Mouse (Mus musculus): ENCODE data around the gene Ppp1r8. TPM values are rescaled to one million over a fixed set of nuclear protein-coding genes. Genes with fewer than 3 reads are reported as not detected.

The Ppp1r8 gene
- total and polyA plus RNA-seq, 2 experiments from 2014 or later = 42.8 to 55.8 TPM

- Histone ChIP-seq H3K36me3 (ENCODE audit: insufficient read depth, low read length) (peaks cover 26% of the 10 kb centered on the region), H3K4me2 (ENCODE audit: low read depth, low read length) (no peak overlapping the region), H3K27me3 (ENCODE audit: insufficient read depth, low read length) (no peaks in the 10 kb centered on the region), H3K4me1 (ENCODE audit: insufficient read depth, low read length) (no peaks in the 10 kb centered on the region), H3K4me3 (ENCODE audit: low read length) (no peak overlapping the region), H3K27ac (no peak overlapping the region), H3K9ac (replicated peaks; ENCODE audit: low read length) (no peak overlapping the region), H3K9me3 (ENCODE audit: low read length) (no peaks in the 10 kb centered on the region)
- TF ChIP-seq CTCF (IDR thresholded peaks at IDR 0.05; ENCODE audit: low read depth) = no peak
- ATAC-seq (no peak), DNase-seq (ENCODE audit: low spot score) (no peak)
- WGBS = 89% methylated on average over 11 of the region's 11 CpGs
Measured at GRCm38 (mm10) chr4:132873481-132874362, 30.8 kb upstream of the Ppp1r8 start.

- H3K36me3 ChIP-seq (ENCODE audit: insufficient read depth, low read length) = peaks cover 49% of the 10 kb centered on the region
- H3K4me1 ChIP-seq (ENCODE audit: insufficient read depth, low read length) = no peaks in the 10 kb centered on the region
- no peak overlapping the region for H3K4me3 ChIP-seq (ENCODE audit: low read length)
- no peak overlapping the region for H3K9ac ChIP-seq (replicated peaks; ENCODE audit: low read length)
- H3K27me3 ChIP-seq (ENCODE audit: insufficient read depth, low read length) = no peaks in the 10 kb centered on the region
- ATAC-seq (no peak), DNase-seq (ENCODE audit: low spot score) (no peak)
- no peak overlapping the region for H3K4me2 ChIP-seq (ENCODE audit: low read depth, low read length)
- TF ChIP-seq CTCF (IDR thresholded peaks at IDR 0.05; ENCODE audit: low read depth) = no peak
- 96% methylated on average over 3 of the region's 3 CpGs for WGBS
- H3K27ac ChIP-seq = no peak overlapping the region
- no peaks in the 10 kb centered on the region for H3K9me3 ChIP-seq (ENCODE audit: low read length)
Measured at GRCm38 (mm10) chr4:132871116-132871515, 28.1 kb upstream of the Ppp1r8 start.

- peaks cover 59% of the 10 kb centered on the region for H3K36me3 ChIP-seq (ENCODE audit: insufficient read depth, low read length)
- 88% methylated on average over 2 of the region's 2 CpGs for WGBS
- H3K27me3 ChIP-seq (ENCODE audit: insufficient read depth, low read length) = no peaks in the 10 kb centered on the region
Measured at GRCm38 (mm10) chr4:132864856-132865255, 21.9 kb upstream of the Ppp1r8 start.

GRCm38 (mm10) chr4:132863012-132863411 is 20.0 kb upstream of the Ppp1r8 start:
- no peak for TF ChIP-seq CTCF (IDR thresholded peaks at IDR 0.05; ENCODE audit: low read depth)
- no peak for ATAC-seq
- Histone ChIP-seq H3K27ac (no peak overlapping the region), H3K36me3 (ENCODE audit: insufficient read depth, low read length) (peaks cover 54% of the 10 kb centered on the region), H3K27me3 (ENCODE audit: insufficient read depth, low read length) (no peaks in the 10 kb centered on the region), H3K9ac (replicated peaks; ENCODE audit: low read length) (no peak overlapping the region), H3K4me3 (ENCODE audit: low read length) (no peak overlapping the region), H3K9me3 (ENCODE audit: low read length) (no peaks in the 10 kb centered on the region), H3K4me2 (ENCODE audit: low read depth, low read length) (no peak overlapping the region), H3K4me1 (ENCODE audit: insufficient read depth, low read length) (no peaks in the 10 kb centered on the region)
- DNase-seq (ENCODE audit: low spot score) = no peak
- 95% methylated on average over 13 of the region's 13 CpGs for WGBS

More at GRCm38 (mm10) chr4:132864856-132865255, 21.9 kb upstream of the Ppp1r8 start:
- TF ChIP-seq CTCF (IDR thresholded peaks at IDR 0.05; ENCODE audit: low read depth) = no peak
- Histone ChIP-seq H3K4me2 (ENCODE audit: low read depth, low read length) (no peak overlapping the region), H3K9ac (replicated peaks; ENCODE audit: low read length) (no peak overlapping the region), H3K9me3 (ENCODE audit: low read length) (no peaks in the 10 kb centered on the region), H3K27ac (no peak overlapping the region), H3K4me1 (ENCODE audit: insufficient read depth, low read length) (no peaks in the 10 kb centered on the region), H3K4me3 (ENCODE audit: low read length) (no peak overlapping the region)
- DNase-seq (ENCODE audit: low spot score) (no peak), ATAC-seq (no peak)

- TF ChIP-seq CTCF (IDR thresholded peaks at IDR 0.05; ENCODE audit: low read depth) = no peak
- ATAC-seq (no peak), DNase-seq (ENCODE audit: low spot score) (no peak)
- Histone ChIP-seq H3K36me3 (ENCODE audit: insufficient read depth, low read length) (peaks cover 57% of the 10 kb centered on the region), H3K4me3 (ENCODE audit: low read length) (no peak overlapping the region), H3K27me3 (ENCODE audit: insufficient read depth, low read length) (no peaks in the 10 kb centered on the region), H3K9ac (replicated peaks; ENCODE audit: low read length) (no peak overlapping the region), H3K9me3 (ENCODE audit: low read length) (no peaks in the 10 kb centered on the region), H3K27ac (no peak overlapping the region), H3K4me1 (ENCODE audit: insufficient read depth, low read length) (no peaks in the 10 kb centered on the region), H3K4me2 (ENCODE audit: low read depth, low read length) (no peak overlapping the region)
- WGBS = 100% methylated on average over 1 of the region's 1 CpGs
Measured at GRCm38 (mm10) chr4:132860880-132861279, 17.9 kb upstream of the Ppp1r8 start.

DNA sequence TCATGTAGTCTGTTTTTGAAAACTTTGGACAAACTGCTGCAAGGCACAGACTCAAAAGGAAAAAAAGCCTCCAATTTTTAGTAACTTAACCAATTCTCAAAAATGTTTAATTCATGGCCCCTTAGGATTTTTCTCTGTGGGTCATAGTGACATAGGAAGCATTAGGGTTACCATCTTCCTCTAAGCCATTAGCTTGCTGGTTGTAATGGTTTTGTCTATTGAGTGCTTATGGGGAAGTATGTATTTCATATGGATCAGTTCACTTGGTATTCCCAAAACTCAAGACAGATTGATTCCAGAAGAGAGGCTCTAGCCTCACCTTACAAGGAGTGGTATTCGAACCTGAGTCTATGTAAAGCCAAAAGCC is 719 bp upstream of the Ppp1r8 start:
- Histone ChIP-seq H3K4me1 (ENCODE audit: insufficient read depth, low read length) (no peaks in the 10 kb centered on the region; the same call in 1 of the 2 replicates), H3K36me3 (ENCODE audit: insufficient read depth, low read length) (peaks cover 10% of the 10 kb centered on the region; the same call in 1 of the 2 replicates), H3K9me3 (ENCODE audit: low read length) (no peaks in the 10 kb centered on the region), H3K9ac (replicated peaks; ENCODE audit: low read length) (peak overlapping the region; percentile 62; the same call in 1 of the 2 replicates), H3K4me2 (ENCODE audit: low read depth, low read length) (peak overlapping the region; percentile 69), H3K27ac (peak overlapping the region; percentile 74), H3K4me3 (ENCODE audit: low read length) (peak overlapping the region; percentile 62), H3K27me3 (ENCODE audit: insufficient read depth, low read length) (no peaks in the 10 kb centered on the region)
- ATAC-seq = no peak
- DNase-seq (ENCODE audit: low spot score) = no peak
- WGBS = 91% methylated on average over 1 of the region's 1 CpGs
- no peak for TF ChIP-seq CTCF (IDR thresholded peaks at IDR 0.05; ENCODE audit: low read depth)
